Mouse (Mus musculus) adrenal gland, postnatal 25 days (tissue): Measurements from ENCODE around the gene Itga6. TPM values are rescaled to one million over a fixed set of nuclear protein-coding genes. Genes with fewer than 3 reads are reported as not detected.
"Not testable (repeated sequence)": the region's sequence is repeated elsewhere in the genome, so short reads cannot be mapped to it uniquely, and the experiment has no call there.

ENCODE experiments used
- DNase-seq: peaks from one replicate; pipeline ENCODE4 v3.0.0; 2021; ENCODE audit warnings: mixed read lengths
- total RNA-seq: library from RNA; stranded (reverse); gene quantifications from 2 replicates; pipeline ENCODE4 v1.2.3, GENCODE M21; 2021

Gene Itga6
- total RNA-seq, 1 experiment from 2014 or later = 179 TPM

DNA sequence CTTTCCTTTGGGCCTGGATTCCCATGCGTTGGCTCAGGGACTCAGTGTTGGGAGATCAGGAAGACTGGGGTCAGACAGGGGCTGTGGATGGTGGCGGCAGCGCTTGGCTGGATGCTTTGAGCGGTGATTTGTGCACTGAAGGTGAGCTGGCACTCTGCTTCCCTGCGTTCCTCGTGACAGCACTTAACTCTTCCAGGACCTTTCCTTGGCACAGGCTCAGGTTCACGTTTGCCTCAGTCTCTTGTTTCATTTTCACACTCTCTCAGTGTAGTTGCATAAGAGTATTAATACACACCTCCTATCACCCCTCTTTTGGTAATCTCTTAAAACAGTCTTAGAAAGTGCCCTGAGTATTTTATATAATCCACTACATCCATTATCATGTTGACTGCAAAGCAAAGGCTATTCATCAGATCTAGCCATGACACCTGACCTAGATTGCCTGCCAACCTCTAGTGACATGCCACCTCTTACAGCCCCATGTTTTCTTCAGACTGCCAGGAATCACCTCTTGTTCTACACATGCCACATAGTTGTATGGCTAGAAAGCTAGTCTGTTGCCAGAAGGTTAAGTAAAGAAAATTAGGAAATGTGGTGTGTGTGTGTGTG is 147.4 kb downstream of the Itga6 start:
- DNase-seq = no peak

DNA sequence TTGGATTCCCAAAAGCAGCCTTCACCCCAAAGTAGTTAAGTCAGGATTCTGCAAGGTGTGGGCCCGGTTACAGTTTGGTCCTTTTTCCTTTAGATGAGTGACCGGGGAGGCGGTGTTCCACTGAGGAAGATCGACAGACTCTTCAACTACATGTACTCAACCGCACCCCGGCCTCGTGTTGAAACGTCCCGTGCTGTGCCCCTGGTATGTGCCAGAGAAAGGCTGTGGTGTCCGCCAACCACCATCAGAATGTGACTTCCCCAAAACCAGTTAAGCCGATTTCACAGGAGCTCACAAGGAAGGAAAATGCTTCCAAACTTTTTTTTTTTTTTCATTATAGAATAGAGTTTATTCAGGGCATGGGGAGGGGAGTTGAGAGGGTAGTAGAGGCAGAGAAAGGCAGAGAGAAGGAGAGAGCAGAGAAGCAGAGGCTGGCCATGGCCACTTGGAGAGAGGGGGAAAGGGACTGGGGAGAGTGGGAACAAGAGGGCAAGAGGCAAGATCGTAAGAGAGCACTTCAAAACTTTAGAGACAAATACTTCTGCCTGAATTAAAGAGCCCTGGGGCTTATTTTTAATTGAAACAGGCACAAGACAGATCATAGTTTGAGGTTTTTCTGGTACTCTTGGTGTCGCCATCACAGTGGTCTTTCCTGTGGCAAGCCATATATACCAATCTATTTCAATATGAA is 150.3 kb downstream of the Itga6 start:
- no peak for DNase-seq

DNA sequence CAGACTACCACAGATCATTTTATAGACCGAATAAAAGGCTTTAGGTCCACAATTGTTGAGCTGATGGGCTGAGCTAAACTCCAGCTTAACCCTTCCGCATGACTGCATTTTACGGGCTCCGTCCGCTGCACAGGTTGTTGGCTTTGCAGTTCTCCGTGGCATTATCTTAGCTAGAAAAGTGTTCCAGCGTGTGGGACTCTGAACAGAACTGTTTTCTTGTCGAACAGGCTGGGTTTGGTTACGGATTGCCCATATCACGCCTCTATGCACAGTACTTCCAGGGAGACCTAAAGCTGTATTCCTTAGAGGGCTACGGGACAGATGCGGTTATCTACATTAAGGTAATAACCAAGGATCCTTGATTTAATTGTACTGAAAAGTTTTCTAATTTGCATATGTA is 152.0 kb downstream of the Itga6 start:
- no peak for DNase-seq

DNA sequence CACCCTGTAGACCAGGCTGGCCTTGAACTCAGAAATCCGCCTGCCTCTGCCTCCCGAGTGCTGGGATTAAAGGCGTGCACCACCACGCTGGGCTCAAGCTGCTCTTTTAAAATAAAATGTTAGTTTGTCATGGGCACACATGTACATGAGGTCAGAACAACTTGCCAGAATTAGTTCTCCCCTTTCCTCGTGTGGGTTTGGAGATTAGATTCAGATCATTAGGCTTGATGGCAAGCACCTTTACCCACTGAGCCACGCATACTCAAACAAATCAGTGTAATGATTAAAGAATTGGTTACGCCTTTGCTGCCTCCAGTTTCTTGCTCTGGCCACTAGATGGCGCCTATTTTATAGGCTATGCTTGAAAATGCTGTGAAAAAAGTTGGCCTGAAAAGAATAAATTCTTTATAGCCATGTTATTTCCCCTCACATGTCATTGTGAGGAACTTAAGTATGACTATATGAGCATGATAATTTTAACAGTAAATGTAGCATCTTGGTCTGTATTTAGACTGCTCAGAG is 153.0 kb downstream of the Itga6 start:
- DNase-seq = peak; percentile 18

DNA sequence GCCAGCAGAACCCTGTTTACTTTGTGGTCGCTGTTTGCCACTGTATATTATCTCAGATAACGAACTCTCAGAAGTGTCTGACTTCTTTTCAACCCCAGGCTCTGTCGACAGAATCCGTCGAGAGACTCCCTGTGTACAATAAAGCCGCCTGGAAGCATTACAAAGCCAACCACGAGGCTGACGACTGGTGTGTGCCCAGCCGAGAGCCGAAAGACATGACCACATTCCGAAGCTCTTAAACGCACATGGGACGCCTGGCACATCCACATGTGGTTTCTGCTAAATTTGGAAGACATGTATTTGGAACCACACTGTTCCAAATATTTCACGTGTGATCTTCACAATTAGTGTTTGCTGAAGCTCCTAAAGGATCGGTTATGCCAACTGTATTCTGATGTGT is 154.5 kb downstream of the Itga6 start:
- no peak for DNase-seq

DNA sequence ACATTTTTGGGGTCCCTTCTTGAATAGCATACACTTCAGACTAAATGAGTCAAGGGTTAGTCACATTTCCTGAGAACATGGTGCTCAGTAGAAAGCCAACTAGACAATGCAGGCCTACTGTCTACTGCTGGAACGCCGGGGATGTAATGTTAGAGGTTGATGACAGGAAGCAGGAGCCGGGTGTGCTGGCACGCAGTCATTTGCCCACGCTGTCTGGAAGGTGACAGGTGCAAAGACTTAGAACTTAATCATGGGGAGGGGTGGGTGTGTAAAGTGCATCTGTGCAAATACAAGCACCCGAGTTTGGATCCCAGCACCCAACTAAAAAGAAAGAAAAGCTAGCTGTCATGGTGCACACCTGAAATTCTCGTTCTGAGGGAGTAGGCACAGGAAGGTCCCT is 159.7 kb downstream of the Itga6 start:
- no peak for DNase-seq

DNA sequence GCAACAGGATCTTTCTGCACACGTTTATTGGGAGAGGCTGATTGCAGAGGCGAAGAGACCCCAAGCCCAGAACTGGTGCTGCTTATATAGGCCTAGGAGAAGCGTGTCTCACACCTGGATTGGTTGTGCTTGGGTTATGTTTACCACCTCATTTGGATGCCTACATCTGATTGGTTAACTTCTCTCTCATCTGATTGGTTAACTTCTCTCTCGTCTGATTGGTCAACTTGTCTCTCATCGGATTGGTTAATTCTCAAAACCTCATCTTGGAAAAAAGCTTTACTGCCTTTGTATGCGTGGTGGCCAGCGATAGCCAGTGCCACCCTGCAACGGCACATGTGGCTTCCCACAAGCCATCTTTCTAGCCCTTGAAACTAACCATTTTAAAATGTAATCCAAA is 160.9 kb downstream of the Itga6 start:
- not testable (repeated sequence) for DNase-seq

Other genes with a start within 250 kb of the Itga6 start
- 0.52 TPM in 1 of 2 replicates, not detected in the other for gene Dlx1, start 217.5 kb upstream of the Itga6 start, total RNA-seq
- gene Dlx2, start 198.9 kb upstream of the Itga6 start, total RNA-seq = 0.33 and 0.48 TPM in 2 replicates
- gene Pdk1, start 127.6 kb downstream of the Itga6 start, total RNA-seq = 33.8 and 44.4 TPM in 2 replicates
- 399 and 527 TPM in 2 replicates for gene Rapgef4, start 235.6 kb downstream of the Itga6 start, total RNA-seq